Mouse (Mus musculus) G1E (cell line): ENCODE data around the gene Fam129a. TPM values are rescaled to one million over a fixed set of nuclear protein-coding genes. Genes with fewer than 3 reads are reported as not detected.

Experiments
- ATAC-seq: 2 replicates; pipeline ENCODE4 v1.8.0; 2016; ENCODE audit warnings: mild to moderate bottlenecking; ENCODE audit not compliant: insufficient number of reproducible peaks, poor library complexity, low FRiP score, severe bottlenecking; ENCODE audit errors: extremely low read depth
- DNase-seq: peaks from one replicate; pipeline ENCODE4 v3.0.0; 2012; ENCODE audit warnings: low spot score
- H3K27me3 ChIP-seq: 2 replicates; pipeline ENCODE4 v1.6.1; 2012; ENCODE audit warnings: mild to moderate bottlenecking, low read length, inconsistent platforms; ENCODE audit not compliant: insufficient read depth
- H3K36me3 ChIP-seq: replicated peaks from 2 replicates; pipeline ENCODE3; 2012; ENCODE audit warnings: mild to moderate bottlenecking, inconsistent platforms
- H3K4me1 ChIP-seq: 2 replicates; pipeline ENCODE4 v1.6.1; 2012; ENCODE audit warnings: low read depth, low read length, inconsistent platforms, mixed read lengths; ENCODE audit not compliant: insufficient read depth
- H3K4me3 ChIP-seq: 2 replicates; pipeline ENCODE4 v1.5.1; 2012; ENCODE audit warnings: low read depth, mild to moderate bottlenecking, inconsistent platforms, low read length, moderate library complexity, mixed read lengths
- H3K9me3 ChIP-seq: replicated peaks from 2 replicates; pipeline ENCODE4 v1.6.1; 2012; ENCODE audit warnings: inconsistent platforms
- CTCF ChIP-seq: IDR thresholded peaks from 2 replicates; pipeline ENCODE4 v1.5.1; 2012; ENCODE audit warnings: low read depth, low read length, inconsistent platforms, mixed read lengths
- GATA1 ChIP-seq: IDR thresholded peaks from 2 replicates; pipeline ENCODE4 v1.6.1; 2012; ENCODE audit warnings: borderline replicate concordance, low read length, inconsistent platforms, mixed read lengths
- GATA2 ChIP-seq: IDR thresholded peaks from 2 replicates; pipeline ENCODE4 v1.6.1; 2012; ENCODE audit warnings: low read depth, low read length, inconsistent platforms, borderline replicate concordance
- POLR2AphosphoS5 ChIP-seq: IDR thresholded peaks from 2 replicates; pipeline ENCODE4 v1.6.1; 2012; ENCODE audit warnings: low read depth, low read length, inconsistent platforms; ENCODE audit not compliant: insufficient replicate concordance
- TAL1 ChIP-seq: conservative IDR thresholded peaks from 2 replicates; pipeline ENCODE4 v1.6.1; 2012; ENCODE audit warnings: low read depth, low read length, inconsistent platforms, mixed read lengths
- polyA plus RNA-seq: library from polyadenylated mRNA; stranded (reverse); fragments of >175 nt; gene quantifications from 2 replicates; pipeline ENCODE4 v1.2.3, GENCODE M21; 2012
- total RNA-seq, 2 experiments: library from RNA; stranded (forward) in 1 of 2; stranded (reverse) in 1 of 2; fragments of 200-1000 nt in 1 of 2; fragments of >200 nt in 1 of 2; fragmentation: Nextera tagmentation in 1 of 2; gene quantifications; 2 replicates each; pipeline ENCODE4 v1.2.3; 2014 to 2017

Gene Fam129a
- total and polyA plus RNA-seq, 3 experiments = 0.60 TPM; not detected in 2

- no peak overlapping the region for H3K4me3 ChIP-seq
- peaks cover 9% of the 10 kb centered on the region for H3K4me1 ChIP-seq
- no peak for TF ChIP-seq GATA1
- TF ChIP-seq GATA2 = no peak
- TF ChIP-seq CTCF = no peak
- TF ChIP-seq TAL1 = no peak
- no peak for TF ChIP-seq POLR2AphosphoS5
- H3K9me3 ChIP-seq = no peaks in the 10 kb centered on the region
- ATAC-seq = no peak
- H3K36me3 ChIP-seq = no peaks in the 10 kb centered on the region
- peaks cover 19% of the 10 kb centered on the region for H3K27me3 ChIP-seq
- no peak for DNase-seq
Measured at GRCm38 (mm10) chr1:151614320-151614935, 43.4 kb downstream of the Fam129a start.

GRCm38 (mm10) chr1:151615625-151616024 lies 44.6 kb downstream of the Fam129a start:
- H3K36me3 ChIP-seq = no peaks in the 10 kb centered on the region
- H3K9me3 ChIP-seq = no peaks in the 10 kb centered on the region
- ATAC-seq (no peak), DNase-seq (no peak)
- TF ChIP-seq POLR2AphosphoS5 (no peak), CTCF (no peak), GATA2 (no peak), GATA1 (no peak), TAL1 (no peak)
- H3K4me1 ChIP-seq = peaks cover 9% of the 10 kb centered on the region
- H3K4me3 ChIP-seq = no peak overlapping the region
- H3K27me3 ChIP-seq = peaks cover 17% of the 10 kb centered on the region

GRCm38 (mm10) chr1:151616555-151617205 lies 45.7 kb downstream of the Fam129a start:
- peaks cover 9% of the 10 kb centered on the region for H3K4me1 ChIP-seq
- peaks cover 11% of the 10 kb centered on the region for H3K27me3 ChIP-seq
- H3K4me3 ChIP-seq = no peak overlapping the region
- TF ChIP-seq POLR2AphosphoS5 (no peak), GATA2 (no peak), GATA1 (no peak)
- DNase-seq = no peak
- H3K36me3 ChIP-seq = no peaks in the 10 kb centered on the region
- no peaks in the 10 kb centered on the region for H3K9me3 ChIP-seq
- ATAC-seq = peak; percentile 55

GRCm38 (mm10) chr1:151618251-151618650 lies 47.3 kb downstream of the Fam129a start:
- no peaks in the 10 kb centered on the region for H3K36me3 ChIP-seq
- H3K4me1 ChIP-seq = peaks cover 9% of the 10 kb centered on the region
- ATAC-seq (no peak), DNase-seq (no peak)
- peaks cover 9% of the 10 kb centered on the region; the same call in 1 of the 2 replicates for H3K27me3 ChIP-seq
- no peak overlapping the region for H3K4me3 ChIP-seq
- TF ChIP-seq TAL1 (no peak), POLR2AphosphoS5 (no peak), GATA1 (no peak)
- H3K9me3 ChIP-seq = no peaks in the 10 kb centered on the region

GRCm38 (mm10) chr1:151619281-151619711 lies 48.3 kb downstream of the Fam129a start:
- no peaks in the 10 kb centered on the region for H3K9me3 ChIP-seq
- no peak for ATAC-seq

GRCm38 (mm10) chr1:151620730-151621129 lies 49.7 kb downstream of the Fam129a start:
- no peak for DNase-seq
- H3K27me3 ChIP-seq = peaks cover 9% of the 10 kb centered on the region; the same call in 1 of the 2 replicates
- TF ChIP-seq GATA1 (no peak), GATA2 (no peak), POLR2AphosphoS5 (no peak), CTCF (no peak), TAL1 (no peak)
- no peak for ATAC-seq
- H3K36me3 ChIP-seq = no peaks in the 10 kb centered on the region
- H3K4me1 ChIP-seq = peaks cover 7% of the 10 kb centered on the region
- no peaks in the 10 kb centered on the region for H3K9me3 ChIP-seq
- H3K4me3 ChIP-seq = no peak overlapping the region

More at GRCm38 (mm10) chr1:151619281-151619711, 48.3 kb downstream of the Fam129a start:
- H3K36me3 ChIP-seq = no peaks in the 10 kb centered on the region
- H3K4me1 ChIP-seq = peaks cover 9% of the 10 kb centered on the region
- H3K4me3 ChIP-seq = no peak overlapping the region
- peaks cover 9% of the 10 kb centered on the region; the same call in 1 of the 2 replicates for H3K27me3 ChIP-seq
- DNase-seq = no peak
- TF ChIP-seq CTCF (no peak), GATA2 (no peak), GATA1 (no peak), TAL1 (no peak), POLR2AphosphoS5 (no peak)
